Mouse (Mus musculus) embryo, embryonic 10 days (tissue): ENCODE results near the gene Mef2c.

Experiments
- DNase-seq: peaks from one replicate; pipeline ENCODE4 v3.0.0-alpha.2; 2015; ENCODE audit warnings: low spot score

Gene Mef2c

GRCm38 (mm10) chr13:83503919-83504318, at the start of gene Mef2c:
TSS of gene Mef2c (plus strand) at chr13:83504034.
- DNase-seq = no peak

- DNase-seq = no peak
These were observed 45.1 kb upstream of the Mef2c start for GRCm38 (mm10) chr13:83458729-83459128.

GRCm38 (mm10) chr13:83459600-83459999, 44.2 kb upstream of the Mef2c start:
- DNase-seq = no peak

GRCm38 (mm10) chr13:83460620-83461019, 43.2 kb upstream of the Mef2c start:
- DNase-seq = no peak

GRCm38 (mm10) chr13:83461556-83461955, 42.3 kb upstream of the Mef2c start:
- no peak for DNase-seq

GRCm38 (mm10) chr13:83466756-83467155, 37.1 kb upstream of the Mef2c start:
- no peak for DNase-seq

- no peak for DNase-seq
These were observed 35.0 kb upstream of the Mef2c start for GRCm38 (mm10) chr13:83468794-83469193.

GRCm38 (mm10) chr13:83473755-83474154, 30.1 kb upstream of the Mef2c start:
- DNase-seq = no peak

GRCm38 (mm10) chr13:83480388-83480787, 23.4 kb upstream of the Mef2c start:
- DNase-seq = no peak

GRCm38 (mm10) chr13:83481310-83481709, 22.5 kb upstream of the Mef2c start:
- DNase-seq = no peak

- no peak for DNase-seq
These were observed 21.7 kb upstream of the Mef2c start for GRCm38 (mm10) chr13:83482087-83482486.

- no peak for DNase-seq
These were observed 19.6 kb upstream of the Mef2c start for GRCm38 (mm10) chr13:83484215-83484614.

- DNase-seq = no peak
These were observed 19.0 kb upstream of the Mef2c start for GRCm38 (mm10) chr13:83484721-83485369.

GRCm38 (mm10) chr13:83492051-83492450, 11.8 kb upstream of the Mef2c start:
- DNase-seq = no peak

- no peak for DNase-seq
These were observed 6.1 kb upstream of the Mef2c start for GRCm38 (mm10) chr13:83497708-83498107.

- DNase-seq = no peak
These were observed 4.3 kb upstream of the Mef2c start for GRCm38 (mm10) chr13:83499526-83499925.

- no peak for DNase-seq
These were observed 3.9 kb downstream of the Mef2c start for GRCm38 (mm10) chr13:83507687-83508086.

GRCm38 (mm10) chr13:83515013-83515547, 11.2 kb downstream of the Mef2c start:
- peak; percentile 19 for DNase-seq

GRCm38 (mm10) chr13:83517660-83518609, 14.1 kb downstream of the Mef2c start:
- DNase-seq = peak; percentile 91

- no peak for DNase-seq
These were observed 17.0 kb downstream of the Mef2c start for GRCm38 (mm10) chr13:83520807-83521206.

- peak; percentile 82 for DNase-seq
These were observed 19.6 kb downstream of the Mef2c start for GRCm38 (mm10) chr13:83523232-83523969.
